Mouse (Mus musculus): Measurements from ENCODE around the gene Terf2. TPM values are rescaled to one million over a fixed set of nuclear protein-coding genes. Genes with fewer than 3 reads are reported as not detected.

Terf2 gene
- polyA plus RNA-seq, 1 experiment from 2014 or later, result 18.8 TPM

- no peaks in the 10 kb centered on the region for H3K4me1 ChIP-seq (replicated peaks; ENCODE audit: control insufficient read depth, insufficient read depth, low read length)
- no peak overlapping the region for H3K4me2 ChIP-seq (replicated peaks; ENCODE audit: low read depth, low read length)
- DNase-seq (ENCODE audit: low spot score) (no peak), ATAC-seq (ENCODE audit: low FRiP score) (no peak)
- no peak overlapping the region for H3K27ac ChIP-seq (ENCODE audit: low read depth, low read length)
- H3K9me3 ChIP-seq (ENCODE audit: control insufficient read depth, low read length), result no peaks in the 10 kb centered on the region
- no peak overlapping the region for H3K4me3 ChIP-seq (ENCODE audit: low read depth, low read length)
- H3K27me3 ChIP-seq (ENCODE audit: control insufficient read depth, insufficient read depth, low read length), result no peaks in the 10 kb centered on the region
- H3K9ac ChIP-seq (ENCODE audit: low read depth, low read length), result no peak overlapping the region
- no peaks in the 10 kb centered on the region for H3K36me3 ChIP-seq (ENCODE audit: control insufficient read depth, insufficient read depth, low read length)
- WGBS, result 83% methylated on average over 24 of the region's 24 CpGs
Observed at GRCm38 (mm10) chr8:107132581-107133491, 36.5 kb upstream of the Terf2 start.

- Histone ChIP-seq H3K27me3 (ENCODE audit: control insufficient read depth, insufficient read depth, low read length) (no peaks in the 10 kb centered on the region), H3K36me3 (ENCODE audit: control insufficient read depth, insufficient read depth, low read length) (no peaks in the 10 kb centered on the region), H3K9ac (ENCODE audit: low read depth, low read length) (no peak overlapping the region), H3K4me2 (replicated peaks; ENCODE audit: low read depth, low read length) (no peak overlapping the region), H3K4me1 (replicated peaks; ENCODE audit: control insufficient read depth, insufficient read depth, low read length) (no peaks in the 10 kb centered on the region), H3K9me3 (ENCODE audit: control insufficient read depth, low read length) (no peaks in the 10 kb centered on the region), H3K27ac (ENCODE audit: low read depth, low read length) (no peak overlapping the region), H3K4me3 (ENCODE audit: low read depth, low read length) (no peak overlapping the region)
- no peak for ATAC-seq (ENCODE audit: low FRiP score)
- no peak for DNase-seq (ENCODE audit: low spot score)
- WGBS, result 86% methylated on average over 6 of the region's 6 CpGs
Observed at GRCm38 (mm10) chr8:107130028-107130427, 33.7 kb upstream of the Terf2 start.

GRCm38 (mm10) chr8:107129171-107130025 lies 33.1 kb upstream of the Terf2 start:
- no peaks in the 10 kb centered on the region for H3K36me3 ChIP-seq (ENCODE audit: control insufficient read depth, insufficient read depth, low read length)
- no peak overlapping the region for H3K9ac ChIP-seq (ENCODE audit: low read depth, low read length)
- no peak overlapping the region for H3K27ac ChIP-seq (ENCODE audit: low read depth, low read length)
- ATAC-seq (ENCODE audit: low FRiP score) (no peak), DNase-seq (ENCODE audit: low spot score) (no peak)
- H3K4me3 ChIP-seq (ENCODE audit: low read depth, low read length), result no peak overlapping the region
- H3K4me1 ChIP-seq (replicated peaks; ENCODE audit: control insufficient read depth, insufficient read depth, low read length), result no peaks in the 10 kb centered on the region
- H3K9me3 ChIP-seq (ENCODE audit: control insufficient read depth, low read length), result no peaks in the 10 kb centered on the region
- 65% methylated on average over 8 of the region's 8 CpGs for WGBS
- H3K27me3 ChIP-seq (ENCODE audit: control insufficient read depth, insufficient read depth, low read length), result no peaks in the 10 kb centered on the region
- no peak overlapping the region for H3K4me2 ChIP-seq (replicated peaks; ENCODE audit: low read depth, low read length)

- Histone ChIP-seq H3K36me3 (ENCODE audit: control insufficient read depth, insufficient read depth, low read length) (no peaks in the 10 kb centered on the region), H3K9me3 (ENCODE audit: control insufficient read depth, low read length) (no peaks in the 10 kb centered on the region), H3K4me3 (ENCODE audit: low read depth, low read length) (no peak overlapping the region), H3K27ac (ENCODE audit: low read depth, low read length) (no peak overlapping the region), H3K4me2 (replicated peaks; ENCODE audit: low read depth, low read length) (no peak overlapping the region), H3K9ac (ENCODE audit: low read depth, low read length) (no peak overlapping the region), H3K4me1 (replicated peaks; ENCODE audit: control insufficient read depth, insufficient read depth, low read length) (no peaks in the 10 kb centered on the region), H3K27me3 (ENCODE audit: control insufficient read depth, insufficient read depth, low read length) (no peaks in the 10 kb centered on the region)
- DNase-seq (ENCODE audit: low spot score) (no peak), ATAC-seq (ENCODE audit: low FRiP score) (no peak)
- WGBS, result 64% methylated on average over 8 of the region's 8 CpGs
Observed at GRCm38 (mm10) chr8:107124343-107124742, 28.0 kb upstream of the Terf2 start.

- Histone ChIP-seq H3K27ac (ENCODE audit: low read depth, low read length) (no peak overlapping the region), H3K4me2 (replicated peaks; ENCODE audit: low read depth, low read length) (no peak overlapping the region)
- peak; percentile 56; the same call in 1 of the 2 replicates for ATAC-seq (ENCODE audit: low FRiP score)
Observed at GRCm38 (mm10) chr8:107123063-107123614, 26.8 kb upstream of the Terf2 start.

GRCm38 (mm10) chr8:107121681-107122291 lies 25.4 kb upstream of the Terf2 start:
- no peak overlapping the region for H3K4me2 ChIP-seq (replicated peaks; ENCODE audit: low read depth, low read length)
- no peak for ATAC-seq (ENCODE audit: low FRiP score)
- H3K27ac ChIP-seq (ENCODE audit: low read depth, low read length), result no peak overlapping the region
- no peak for DNase-seq (ENCODE audit: low spot score)
- 91% methylated on average over 7 of the region's 7 CpGs for WGBS
- H3K27me3 ChIP-seq (ENCODE audit: control insufficient read depth, insufficient read depth, low read length), result no peaks in the 10 kb centered on the region
- H3K36me3 ChIP-seq (ENCODE audit: control insufficient read depth, insufficient read depth, low read length), result no peaks in the 10 kb centered on the region
- no peak overlapping the region for H3K9ac ChIP-seq (ENCODE audit: low read depth, low read length)
- no peaks in the 10 kb centered on the region for H3K4me1 ChIP-seq (replicated peaks; ENCODE audit: control insufficient read depth, insufficient read depth, low read length)
- no peak overlapping the region for H3K4me3 ChIP-seq (ENCODE audit: low read depth, low read length)
- no peaks in the 10 kb centered on the region for H3K9me3 ChIP-seq (ENCODE audit: control insufficient read depth, low read length)

More at GRCm38 (mm10) chr8:107123063-107123614, 26.8 kb upstream of the Terf2 start:
- Histone ChIP-seq H3K27me3 (ENCODE audit: control insufficient read depth, insufficient read depth, low read length) (no peaks in the 10 kb centered on the region), H3K4me1 (replicated peaks; ENCODE audit: control insufficient read depth, insufficient read depth, low read length) (no peaks in the 10 kb centered on the region), H3K4me3 (ENCODE audit: low read depth, low read length) (no peak overlapping the region), H3K9ac (ENCODE audit: low read depth, low read length) (no peak overlapping the region), H3K9me3 (ENCODE audit: control insufficient read depth, low read length) (no peaks in the 10 kb centered on the region), H3K36me3 (ENCODE audit: control insufficient read depth, insufficient read depth, low read length) (no peaks in the 10 kb centered on the region)
- 22% methylated on average over 9 of the region's 9 CpGs for WGBS
- no peak for DNase-seq (ENCODE audit: low spot score)

- ATAC-seq (ENCODE audit: low FRiP score), result no peak
- H3K4me3 ChIP-seq (ENCODE audit: low read depth, low read length), result no peak overlapping the region
- H3K36me3 ChIP-seq (ENCODE audit: control insufficient read depth, insufficient read depth, low read length), result no peaks in the 10 kb centered on the region
- H3K4me1 ChIP-seq (replicated peaks; ENCODE audit: control insufficient read depth, insufficient read depth, low read length), result no peaks in the 10 kb centered on the region
- H3K27me3 ChIP-seq (ENCODE audit: control insufficient read depth, insufficient read depth, low read length), result no peaks in the 10 kb centered on the region
- no peak overlapping the region for H3K9ac ChIP-seq (ENCODE audit: low read depth, low read length)
- H3K4me2 ChIP-seq (replicated peaks; ENCODE audit: low read depth, low read length), result no peak overlapping the region
- no peak overlapping the region for H3K27ac ChIP-seq (ENCODE audit: low read depth, low read length)
- H3K9me3 ChIP-seq (ENCODE audit: control insufficient read depth, low read length), result no peaks in the 10 kb centered on the region
- DNase-seq (ENCODE audit: low spot score), result no peak
Observed at GRCm38 (mm10) chr8:107120806-107121205, 24.5 kb upstream of the Terf2 start.

GRCm38 (mm10) chr8:107119412-107119811 lies 23.1 kb upstream of the Terf2 start:
- ATAC-seq (ENCODE audit: low FRiP score) (no peak), DNase-seq (ENCODE audit: low spot score) (no peak)
- H3K27ac ChIP-seq (ENCODE audit: low read depth, low read length), result no peak overlapping the region
- H3K36me3 ChIP-seq (ENCODE audit: control insufficient read depth, insufficient read depth, low read length), result no peaks in the 10 kb centered on the region
- no peak overlapping the region for H3K9ac ChIP-seq (ENCODE audit: low read depth, low read length)
- no peaks in the 10 kb centered on the region for H3K4me1 ChIP-seq (replicated peaks; ENCODE audit: control insufficient read depth, insufficient read depth, low read length)
- no peak overlapping the region for H3K4me2 ChIP-seq (replicated peaks; ENCODE audit: low read depth, low read length)
- H3K9me3 ChIP-seq (ENCODE audit: control insufficient read depth, low read length), result no peaks in the 10 kb centered on the region
- H3K4me3 ChIP-seq (ENCODE audit: low read depth, low read length), result no peak overlapping the region
- WGBS, result 80% methylated on average over 9 of the region's 9 CpGs
- H3K27me3 ChIP-seq (ENCODE audit: control insufficient read depth, insufficient read depth, low read length), result no peaks in the 10 kb centered on the region
